Mouse (Mus musculus): ENCODE measurements around the gene Casq2.
A peak's percentile ranks its signal among the peaks of the same experiment; 100 is the strongest.

DNA sequence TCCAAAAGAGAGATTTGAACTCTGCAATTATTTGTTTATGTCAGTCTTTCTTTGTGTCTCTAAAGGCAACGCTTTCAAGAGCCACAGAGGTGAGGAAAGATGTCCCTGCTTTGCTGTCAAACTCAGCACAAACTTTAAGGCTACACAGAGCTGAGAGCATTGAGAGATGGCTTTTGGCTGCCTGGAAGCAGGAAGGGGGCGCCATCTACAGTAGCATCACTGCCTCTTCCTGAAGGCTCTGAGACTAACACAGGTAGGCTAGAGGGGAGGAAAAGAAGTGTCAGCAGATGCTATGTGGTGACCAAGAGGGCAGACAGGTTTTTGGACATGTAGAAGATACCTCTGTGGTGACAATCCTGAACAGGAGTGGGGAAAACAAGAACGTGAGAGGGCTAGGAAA is 41.1 kb upstream of the Casq2 start:
- TF ChIP-seq CTCF (IDR thresholded peaks at IDR 0.05; ENCODE audit: low read depth) (peak; percentile 62), EP300 (IDR thresholded peaks at IDR 0.05; ENCODE audit: low read depth) (no peak)

All from liver, postnatal 0 days (tissue).